Mouse (Mus musculus) cerebellum, adult 11 months (tissue): ENCODE results near the gene AU021092.
A peak's percentile ranks its signal among the peaks of the same experiment; 100 is the strongest.
"Not testable (repeated sequence)": the region's sequence is repeated elsewhere in the genome, so short reads cannot be mapped to it uniquely, and the experiment has no call there.

Experiments used
- DNase-seq: peaks from one replicate; pipeline ENCODE4 v3.0.0; 2022

Gene AU021092

GRCm38 (mm10) chr16:5222140-5222539 lies at the start of gene AU021092:
Gene AU021092, minus strand, starts transcription at chr16:5222299.
- DNase-seq, result no peak

GRCm38 (mm10) chr16:5271411-5272035 lies 49.4 kb upstream of the AU021092 start:
- DNase-seq, result no peak

GRCm38 (mm10) chr16:5263926-5264325 lies 41.8 kb upstream of the AU021092 start:
- DNase-seq, result no peak

- DNase-seq, result no peak
These were observed 41.1 kb upstream of the AU021092 start for GRCm38 (mm10) chr16:5263156-5263555.

GRCm38 (mm10) chr16:5255779-5256496 lies 33.8 kb upstream of the AU021092 start, which contains the start of gene Eef2kmt:
Gene Eef2kmt, minus strand, starts transcription at chr16:5255983.
- DNase-seq, result peak; percentile 94

- no peak for DNase-seq
These were observed 33.1 kb upstream of the AU021092 start for GRCm38 (mm10) chr16:5255081-5255740.

- DNase-seq, result peak; percentile 43
These were observed 32.4 kb upstream of the AU021092 start for GRCm38 (mm10) chr16:5254346-5255025.

- no peak for DNase-seq
These were observed 30.2 kb upstream of the AU021092 start for GRCm38 (mm10) chr16:5252260-5252659.

- DNase-seq, result no peak
These were observed 28.8 kb upstream of the AU021092 start for GRCm38 (mm10) chr16:5250891-5251290.

GRCm38 (mm10) chr16:5244411-5244810 lies 22.3 kb upstream of the AU021092 start:
- DNase-seq, result peak; percentile 33

GRCm38 (mm10) chr16:5242882-5243281 lies 20.8 kb upstream of the AU021092 start:
- DNase-seq, result no peak

- no peak for DNase-seq
These were observed 20.3 kb upstream of the AU021092 start for GRCm38 (mm10) chr16:5242355-5242754.

- DNase-seq, result peak; percentile 92
These were observed 11.6 kb upstream of the AU021092 start, which contains the start of gene Alg1 for GRCm38 (mm10) chr16:5233418-5234313. Gene Alg1, plus strand, starts transcription at chr16:5233621.

- DNase-seq, result no peak
These were observed 10.9 kb upstream of the AU021092 start for GRCm38 (mm10) chr16:5232982-5233381.

- DNase-seq, result not testable (repeated sequence)
These were observed 6.0 kb upstream of the AU021092 start for GRCm38 (mm10) chr16:5228103-5228502.

GRCm38 (mm10) chr16:5227501-5227900 lies 5.4 kb upstream of the AU021092 start:
- DNase-seq, result not testable (repeated sequence)

GRCm38 (mm10) chr16:5226534-5226933 lies 4.4 kb upstream of the AU021092 start:
- not testable (repeated sequence) for DNase-seq

- no peak for DNase-seq
These were observed 696 bp downstream of the AU021092 start for GRCm38 (mm10) chr16:5221403-5221802.

GRCm38 (mm10) chr16:5217341-5218133 lies 4.6 kb downstream of the AU021092 start:
- no peak for DNase-seq

GRCm38 (mm10) chr16:5216686-5217085 lies 5.4 kb downstream of the AU021092 start:
- no peak for DNase-seq

- DNase-seq, result no peak
These were observed 8.0 kb downstream of the AU021092 start for GRCm38 (mm10) chr16:5214126-5214525.
